Mouse (Mus musculus): Measurements from ENCODE around the gene Zfp458.

The Zfp458 gene

GRCm38 (mm10) chr13:67278314-67278713, at the start of gene Zfp458:
TSS of gene Zfp458 (minus strand) at chr13:67278466.
- no peak for TF ChIP-seq GATA4 (IDR thresholded peaks at IDR 0.05; ENCODE audit: insufficient replicate concordance, low read length)

- TF ChIP-seq GATA4 (IDR thresholded peaks at IDR 0.05; ENCODE audit: insufficient replicate concordance, low read length) = no peak
Measured at GRCm38 (mm10) chr13:67306718-67307117, 28.5 kb upstream of the Zfp458 start.

DNA sequence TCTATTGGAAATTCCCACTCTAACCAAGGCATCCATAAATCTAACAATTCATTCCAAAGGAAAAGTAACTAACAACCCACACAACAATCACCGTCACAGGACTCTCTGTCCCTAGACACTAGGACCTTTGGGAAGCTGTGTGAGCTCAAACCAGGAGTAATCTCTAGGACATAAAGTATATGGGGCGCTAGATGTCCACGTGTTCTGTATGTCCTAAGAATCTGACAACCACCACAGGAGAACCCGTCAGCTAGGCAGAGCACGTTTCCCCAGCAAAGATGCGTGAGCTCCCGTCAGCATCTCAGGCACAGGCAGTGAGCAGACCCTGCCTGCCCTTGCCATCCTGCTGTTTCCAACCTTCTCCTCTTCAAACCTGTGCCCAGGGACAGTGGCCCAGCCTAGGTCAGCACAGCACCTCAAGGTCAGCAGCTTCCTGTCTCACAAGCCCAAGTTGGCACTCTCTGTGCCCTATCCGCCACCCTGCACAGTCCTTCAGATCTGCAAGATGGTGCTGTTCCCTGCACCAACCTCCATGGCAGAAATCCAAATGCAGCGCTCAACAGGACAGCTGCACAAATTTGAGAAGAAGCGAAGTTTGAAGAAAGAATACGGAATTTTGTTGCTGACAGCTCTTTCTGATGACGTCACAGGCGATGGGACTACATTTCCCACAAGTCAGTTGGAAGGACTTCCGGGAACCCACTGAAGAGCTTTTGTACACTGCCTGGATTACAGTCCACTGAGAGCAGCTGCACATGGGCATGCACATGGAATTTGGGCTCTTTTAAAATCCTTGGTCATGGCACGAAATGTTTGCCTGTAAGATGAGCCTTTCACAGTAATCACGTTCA, 27.8 kb upstream of the Zfp458 start, which contains the start of gene Zfp457:
Gene Zfp457, minus strand, starts transcription at position 664 of the 851 bp plus-strand sequence.
- TF ChIP-seq GATA4 (IDR thresholded peaks at IDR 0.05; ENCODE audit: insufficient replicate concordance, low read length) = no peak

DNA sequence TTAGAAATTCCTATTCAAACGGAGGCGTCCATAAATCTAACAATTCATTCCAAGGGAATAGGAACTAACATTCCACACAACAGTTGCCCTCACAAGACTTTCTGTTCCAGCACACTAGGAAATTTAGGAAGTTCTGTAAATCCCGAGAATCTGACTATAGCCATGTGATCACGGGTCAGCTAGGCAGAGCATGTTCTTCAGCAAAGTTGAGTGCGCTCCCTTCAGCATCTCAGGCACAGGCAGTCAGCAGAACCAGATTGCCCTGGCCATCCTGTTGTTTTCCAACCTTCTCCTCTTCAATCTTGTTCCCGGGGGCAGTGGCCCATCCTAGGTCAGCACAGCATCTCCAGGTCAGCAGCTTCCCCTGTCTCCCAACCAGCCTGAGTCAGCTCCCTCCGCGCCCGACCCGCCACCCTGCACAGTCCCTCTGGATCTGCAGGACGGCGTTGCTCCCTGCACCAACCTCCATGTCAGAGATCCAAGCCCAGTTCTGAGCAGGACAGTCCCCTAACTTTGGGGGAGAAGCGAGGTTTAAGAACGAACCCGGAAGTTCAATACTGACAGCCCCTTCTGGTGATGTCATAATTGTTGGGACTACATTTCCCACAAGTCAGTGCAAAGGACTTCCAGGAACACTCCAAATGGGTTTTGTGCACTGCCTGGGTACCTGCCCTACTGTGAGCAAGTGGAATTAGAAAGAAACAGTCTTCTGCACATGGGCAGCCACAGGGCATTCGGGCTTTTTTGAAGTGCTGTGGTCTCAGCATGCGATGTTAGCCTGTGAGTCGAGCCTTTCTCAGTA, 9.5 kb downstream of the Zfp458 start:
- TF ChIP-seq GATA4 (IDR thresholded peaks at IDR 0.05; ENCODE audit: insufficient replicate concordance, low read length) = no peak

DNA sequence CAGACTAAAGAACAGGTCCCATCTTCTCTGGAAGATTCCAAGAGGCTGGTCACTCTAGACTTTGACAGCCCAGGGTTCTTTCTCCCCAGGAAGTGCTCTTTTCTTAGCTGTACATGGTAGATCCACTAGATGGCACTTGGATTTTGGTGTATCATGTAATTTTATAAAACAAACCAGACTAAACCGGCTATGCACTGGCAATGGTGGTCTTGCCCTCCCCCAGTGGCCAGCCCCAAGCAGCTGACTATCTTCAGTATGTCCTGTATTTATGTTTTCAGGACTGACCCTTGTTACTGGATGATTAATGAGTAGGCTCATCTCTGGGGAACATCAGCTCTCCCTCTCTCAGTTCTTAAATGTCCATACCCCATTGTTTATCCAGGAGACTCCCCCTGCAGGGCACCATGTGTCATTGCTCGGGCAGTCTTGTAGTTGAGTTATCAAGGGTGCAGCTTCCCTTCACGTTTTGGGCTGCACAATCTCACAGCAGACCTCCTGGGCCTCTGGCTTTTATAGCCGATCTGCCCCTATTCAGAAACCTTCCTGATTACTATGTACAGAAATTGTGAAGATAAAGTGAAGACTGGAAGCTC, 64.2 kb downstream of the Zfp458 start:
- no peak for TF ChIP-seq GATA4 (IDR thresholded peaks at IDR 0.05; ENCODE audit: insufficient replicate concordance, low read length)

All from liver, adult (tissue).